ENCODE assay signal across 1 mouse cellular context in the genomic region with DNA sequence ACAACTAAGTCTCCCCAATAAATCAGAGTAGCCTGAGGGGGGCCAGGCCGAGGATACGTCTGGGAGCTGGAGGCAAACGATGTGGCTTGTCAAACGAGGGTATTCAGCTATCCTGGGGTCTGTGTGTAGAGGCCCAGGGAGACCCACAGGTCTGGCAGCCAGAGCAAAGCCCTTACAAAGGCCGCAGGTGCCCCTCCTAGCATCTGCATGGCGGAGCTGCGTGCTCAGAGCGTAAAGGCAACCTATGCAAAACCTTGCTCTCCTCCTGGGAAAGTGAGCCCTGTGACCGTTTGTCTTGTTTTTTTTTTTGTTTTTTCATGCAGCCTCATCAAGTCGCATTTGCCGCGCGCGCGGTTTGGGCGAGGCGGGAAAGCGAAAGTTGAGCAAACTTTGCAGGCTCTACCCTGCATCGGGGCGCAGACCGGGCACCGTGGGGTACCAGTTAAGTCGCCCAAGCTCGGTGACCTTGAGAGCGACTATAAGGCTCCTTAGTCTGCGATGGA.
TF ChIP-seq lines count a peak whose summit lies in the region.

No protein-coding gene starts in this region.

TF ChIP-seq in CH12.LX, 34 proteins besides CTCF, POLR2A, EP300 and RAD21 (continued from another document):
- TF ChIP-seq CHD2 (IDR thresholded peaks at IDR 0.05; ENCODE audit: low read length), result no peak
TF ChIP-seq in CH12.LX: peak in this region for 4.
